Mouse (Mus musculus): ENCODE data around the gene Ublcp1. TPM values are rescaled to one million over a fixed set of nuclear protein-coding genes. Genes with fewer than 3 reads are reported as not detected.

The Ublcp1 gene
- polyA plus RNA-seq, 1 experiment from 2014 or later, result 57.4 TPM

DNA sequence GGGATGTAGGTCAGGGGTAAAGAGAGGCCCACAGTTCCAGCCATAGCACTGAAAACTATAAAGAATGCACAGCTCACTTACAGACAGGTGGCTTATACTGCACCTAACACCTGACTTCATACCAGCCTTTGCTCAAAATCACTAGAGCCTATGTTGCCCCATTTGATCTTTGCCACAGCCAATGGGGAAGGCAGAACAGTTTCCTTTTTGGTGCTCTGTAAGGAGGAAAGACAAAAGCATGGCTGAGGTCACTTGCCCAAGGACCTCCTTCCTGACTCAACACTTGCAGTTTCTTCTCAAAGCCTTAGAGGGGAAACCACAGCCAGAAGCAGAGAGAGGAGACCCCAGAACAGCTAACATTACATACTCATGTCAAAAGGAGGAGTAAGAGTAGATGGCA, 19.3 kb downstream of the Ublcp1 start:
- DNase-seq (ENCODE audit: low spot score), result no peak
- Histone ChIP-seq H3K4me1 (ENCODE audit: control insufficient read depth, insufficient read depth, low read length) (no peaks in the 10 kb centered on the region), H3K9ac (ENCODE audit: low read depth, low read length) (no peak overlapping the region), H3K27ac (replicated peaks; ENCODE audit: low read depth, low read length) (no peak overlapping the region), H3K9me3 (ENCODE audit: control insufficient read depth, low read length) (no peaks in the 10 kb centered on the region), H3K27me3 (replicated peaks; ENCODE audit: control insufficient read depth, insufficient read depth, low read length) (no peaks in the 10 kb centered on the region), H3K36me3 (ENCODE audit: control insufficient read depth, insufficient read depth, low read length) (peaks cover 17% of the 10 kb centered on the region; the same call in 1 of the 2 replicates), H3K4me2 (ENCODE audit: low read depth, low read length) (no peak overlapping the region), H3K4me3 (ENCODE audit: low read depth, low read length) (no peak overlapping the region)
- ATAC-seq (ENCODE audit: low read depth), result no peak

DNA sequence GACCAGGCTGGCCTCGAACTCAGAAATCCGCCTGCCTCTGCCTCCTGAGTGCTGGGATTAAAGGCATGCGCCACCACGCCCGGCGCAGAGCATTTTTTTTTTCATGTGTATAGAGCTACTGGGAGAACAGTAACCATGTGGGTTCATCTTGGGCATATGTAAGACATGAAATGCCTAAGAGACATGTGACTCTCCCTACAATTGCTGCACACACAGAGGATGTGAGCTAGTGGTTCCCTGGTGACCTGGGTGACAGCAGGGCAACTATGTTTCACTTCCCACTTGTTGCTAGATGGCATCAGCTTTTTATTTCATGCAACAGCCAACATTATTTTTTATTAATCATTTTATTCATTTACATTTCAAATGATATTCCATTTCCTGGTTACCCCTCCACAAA, 32.5 kb downstream of the Ublcp1 start:
- Histone ChIP-seq H3K4me1 (ENCODE audit: control insufficient read depth, insufficient read depth, low read length) (no peaks in the 10 kb centered on the region), H3K36me3 (ENCODE audit: control insufficient read depth, insufficient read depth, low read length) (no peaks in the 10 kb centered on the region), H3K4me3 (ENCODE audit: low read depth, low read length) (no peak overlapping the region), H3K4me2 (ENCODE audit: low read depth, low read length) (no peak overlapping the region), H3K27ac (replicated peaks; ENCODE audit: low read depth, low read length) (no peak overlapping the region), H3K27me3 (replicated peaks; ENCODE audit: control insufficient read depth, insufficient read depth, low read length) (no peaks in the 10 kb centered on the region), H3K9ac (ENCODE audit: low read depth, low read length) (no peak overlapping the region), H3K9me3 (ENCODE audit: control insufficient read depth, low read length) (no peaks in the 10 kb centered on the region)
- WGBS, result 94% methylated on average over 6 of the region's 6 CpGs
- ATAC-seq (ENCODE audit: low read depth), result no peak
- no peak for DNase-seq (ENCODE audit: low spot score)

DNA sequence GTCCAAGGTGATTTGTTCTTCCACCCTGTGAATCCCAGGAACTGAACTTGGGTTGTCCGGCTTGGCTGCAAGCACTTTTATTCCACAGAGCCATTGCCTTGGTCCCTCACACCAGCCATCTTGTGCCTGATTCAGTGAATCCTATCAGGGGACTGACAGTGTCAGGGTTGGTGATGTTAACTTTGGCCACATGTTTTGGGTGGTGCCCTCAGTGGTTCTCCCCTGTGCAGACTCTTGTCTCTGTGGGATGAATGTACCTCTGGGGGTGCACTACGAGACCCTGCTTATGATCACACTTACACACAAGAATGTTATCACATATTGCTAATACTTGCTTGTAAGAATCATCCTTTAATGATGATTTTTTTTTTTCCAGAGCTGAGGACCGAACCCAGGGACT, 40.3 kb downstream of the Ublcp1 start:
- H3K9ac ChIP-seq (ENCODE audit: low read depth, low read length), result no peak overlapping the region
- H3K36me3 ChIP-seq (ENCODE audit: control insufficient read depth, insufficient read depth, low read length), result no peaks in the 10 kb centered on the region
- H3K27me3 ChIP-seq (replicated peaks; ENCODE audit: control insufficient read depth, insufficient read depth, low read length), result no peaks in the 10 kb centered on the region
- 84% methylated on average over 3 of the region's 3 CpGs for WGBS
- no peaks in the 10 kb centered on the region for H3K9me3 ChIP-seq (ENCODE audit: control insufficient read depth, low read length)
- no peak overlapping the region for H3K4me3 ChIP-seq (ENCODE audit: low read depth, low read length)
- no peak overlapping the region for H3K27ac ChIP-seq (replicated peaks; ENCODE audit: low read depth, low read length)
- no peak overlapping the region for H3K4me2 ChIP-seq (ENCODE audit: low read depth, low read length)
- ATAC-seq (ENCODE audit: low read depth) (no peak), DNase-seq (ENCODE audit: low spot score) (no peak)
- no peaks in the 10 kb centered on the region for H3K4me1 ChIP-seq (ENCODE audit: control insufficient read depth, insufficient read depth, low read length)

DNA sequence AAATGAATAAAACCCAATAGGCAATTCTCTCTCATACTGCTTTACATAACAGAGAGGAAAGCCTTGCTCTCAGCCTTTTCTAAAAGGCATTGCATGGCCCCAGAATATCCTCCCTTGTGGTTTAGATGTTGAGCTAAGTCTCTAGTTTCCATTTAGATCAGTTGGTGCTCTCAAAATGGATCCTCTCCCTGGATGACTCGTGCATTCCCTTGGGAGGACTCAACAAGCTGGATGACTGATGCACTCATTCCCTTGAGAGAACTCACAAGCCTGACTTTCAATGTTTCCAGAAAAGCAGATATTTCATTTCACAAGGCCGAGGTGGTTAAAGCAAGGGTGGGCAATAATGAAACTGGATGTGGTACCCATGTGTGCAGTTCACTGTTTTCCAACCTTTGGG, 42.3 kb downstream of the Ublcp1 start:
- Histone ChIP-seq H3K9me3 (ENCODE audit: control insufficient read depth, low read length) (no peaks in the 10 kb centered on the region), H3K4me3 (ENCODE audit: low read depth, low read length) (no peak overlapping the region), H3K4me2 (ENCODE audit: low read depth, low read length) (no peak overlapping the region), H3K36me3 (ENCODE audit: control insufficient read depth, insufficient read depth, low read length) (no peaks in the 10 kb centered on the region), H3K9ac (ENCODE audit: low read depth, low read length) (no peak overlapping the region), H3K27ac (replicated peaks; ENCODE audit: low read depth, low read length) (no peak overlapping the region), H3K4me1 (ENCODE audit: control insufficient read depth, insufficient read depth, low read length) (no peaks in the 10 kb centered on the region), H3K27me3 (replicated peaks; ENCODE audit: control insufficient read depth, insufficient read depth, low read length) (no peaks in the 10 kb centered on the region)
- 80% methylated on average over 2 of the region's 2 CpGs for WGBS
- no peak for ATAC-seq (ENCODE audit: low read depth)
- DNase-seq (ENCODE audit: low spot score), result no peak

GRCm38 (mm10) chr11:44425626-44426025, 44.7 kb downstream of the Ublcp1 start:
- no peaks in the 10 kb centered on the region for H3K4me1 ChIP-seq (ENCODE audit: control insufficient read depth, insufficient read depth, low read length)
- WGBS, result 66% methylated on average over 6 of the region's 6 CpGs
- ATAC-seq (ENCODE audit: low read depth), result no peak

GRCm38 (mm10) chr11:44425006-44425405, 45.3 kb downstream of the Ublcp1 start:
- no peaks in the 10 kb centered on the region for H3K27me3 ChIP-seq (replicated peaks; ENCODE audit: control insufficient read depth, insufficient read depth, low read length)
- no peaks in the 10 kb centered on the region for H3K36me3 ChIP-seq (ENCODE audit: control insufficient read depth, insufficient read depth, low read length)
- 79% methylated on average over 8 of the region's 8 CpGs for WGBS
- no peak overlapping the region for H3K4me3 ChIP-seq (ENCODE audit: low read depth, low read length)
- H3K9ac ChIP-seq (ENCODE audit: low read depth, low read length), result no peak overlapping the region
- DNase-seq (ENCODE audit: low spot score) (no peak), ATAC-seq (ENCODE audit: low read depth) (no peak)
- H3K27ac ChIP-seq (replicated peaks; ENCODE audit: low read depth, low read length), result no peak overlapping the region
- no peaks in the 10 kb centered on the region for H3K4me1 ChIP-seq (ENCODE audit: control insufficient read depth, insufficient read depth, low read length)
- no peak overlapping the region for H3K4me2 ChIP-seq (ENCODE audit: low read depth, low read length)
- H3K9me3 ChIP-seq (ENCODE audit: control insufficient read depth, low read length), result no peaks in the 10 kb centered on the region

More at GRCm38 (mm10) chr11:44425626-44426025, 44.7 kb downstream of the Ublcp1 start:
- no peaks in the 10 kb centered on the region for H3K27me3 ChIP-seq (replicated peaks; ENCODE audit: control insufficient read depth, insufficient read depth, low read length)
- no peak overlapping the region for H3K27ac ChIP-seq (replicated peaks; ENCODE audit: low read depth, low read length)
- no peaks in the 10 kb centered on the region for H3K36me3 ChIP-seq (ENCODE audit: control insufficient read depth, insufficient read depth, low read length)
- H3K9me3 ChIP-seq (ENCODE audit: control insufficient read depth, low read length), result no peaks in the 10 kb centered on the region
- H3K9ac ChIP-seq (ENCODE audit: low read depth, low read length), result no peak overlapping the region
- no peak overlapping the region for H3K4me3 ChIP-seq (ENCODE audit: low read depth, low read length)
- DNase-seq (ENCODE audit: low spot score), result no peak
- no peak overlapping the region for H3K4me2 ChIP-seq (ENCODE audit: low read depth, low read length)

GRCm38 (mm10) chr11:44423955-44424354, 46.3 kb downstream of the Ublcp1 start:
- DNase-seq (ENCODE audit: low spot score) (no peak), ATAC-seq (ENCODE audit: low read depth) (no peak)
- H3K27me3 ChIP-seq (replicated peaks; ENCODE audit: control insufficient read depth, insufficient read depth, low read length), result no peaks in the 10 kb centered on the region
- H3K4me2 ChIP-seq (ENCODE audit: low read depth, low read length), result no peak overlapping the region
- H3K4me3 ChIP-seq (ENCODE audit: low read depth, low read length), result no peak overlapping the region
- no peaks in the 10 kb centered on the region for H3K9me3 ChIP-seq (ENCODE audit: control insufficient read depth, low read length)
- no peak overlapping the region for H3K27ac ChIP-seq (replicated peaks; ENCODE audit: low read depth, low read length)
- 61% methylated on average over 5 of the region's 5 CpGs for WGBS
- H3K4me1 ChIP-seq (ENCODE audit: control insufficient read depth, insufficient read depth, low read length), result no peaks in the 10 kb centered on the region
- H3K9ac ChIP-seq (ENCODE audit: low read depth, low read length), result no peak overlapping the region
- H3K36me3 ChIP-seq (ENCODE audit: control insufficient read depth, insufficient read depth, low read length), result no peaks in the 10 kb centered on the region

- WGBS, result 32% methylated on average over 6 of the region's 6 CpGs
- no peak for DNase-seq (ENCODE audit: low spot score)
- no peak overlapping the region for H3K27ac ChIP-seq (replicated peaks; ENCODE audit: low read depth, low read length)
These were observed 47.0 kb downstream of the Ublcp1 start for GRCm38 (mm10) chr11:44423261-44423660.

DNA sequence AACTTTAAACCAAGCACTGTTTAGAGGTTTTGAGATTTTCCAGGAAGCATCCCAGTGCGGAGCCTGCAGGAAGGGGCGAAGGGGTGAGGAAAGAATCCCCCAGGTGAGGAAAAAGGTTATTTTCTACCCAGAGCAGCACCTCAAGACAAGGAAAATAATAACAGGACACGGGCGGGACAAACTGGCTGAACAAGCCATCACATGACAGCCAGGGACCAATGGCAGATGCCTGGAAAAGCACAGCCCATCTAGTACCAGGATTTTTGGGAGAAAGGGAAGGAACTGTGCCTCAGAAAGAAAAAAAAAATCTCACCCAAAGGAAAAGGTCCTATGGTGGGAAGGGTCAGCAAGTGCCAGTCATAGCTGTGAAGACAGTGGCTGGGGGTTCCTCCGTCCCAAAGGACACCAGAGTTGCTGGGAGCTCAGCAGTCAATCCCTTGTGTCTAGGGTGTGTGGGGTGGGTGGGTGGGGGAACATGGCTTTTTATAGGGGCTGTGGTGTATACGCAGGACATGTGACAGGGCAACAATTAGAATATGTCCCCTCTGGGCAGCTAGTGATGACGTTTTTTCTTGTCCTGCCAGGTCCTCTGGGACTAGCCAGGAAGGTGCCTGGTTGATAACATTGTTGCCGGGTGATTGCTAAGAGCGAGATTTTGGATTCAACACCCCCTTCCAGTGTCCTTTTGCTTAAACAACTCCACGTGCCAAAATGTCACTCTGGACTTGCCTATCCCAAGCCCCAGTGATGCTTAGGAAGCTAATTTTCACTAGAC, 47.8 kb downstream of the Ublcp1 start:
- WGBS, result 75% methylated on average over 10 of the region's 10 CpGs
- Histone ChIP-seq H3K36me3 (ENCODE audit: control insufficient read depth, insufficient read depth, low read length) (no peaks in the 10 kb centered on the region), H3K27ac (replicated peaks; ENCODE audit: low read depth, low read length) (no peak overlapping the region), H3K27me3 (replicated peaks; ENCODE audit: control insufficient read depth, insufficient read depth, low read length) (no peaks in the 10 kb centered on the region), H3K9me3 (ENCODE audit: control insufficient read depth, low read length) (no peaks in the 10 kb centered on the region), H3K4me1 (ENCODE audit: control insufficient read depth, insufficient read depth, low read length) (no peaks in the 10 kb centered on the region), H3K4me3 (ENCODE audit: low read depth, low read length) (no peak overlapping the region), H3K9ac (ENCODE audit: low read depth, low read length) (no peak overlapping the region), H3K4me2 (ENCODE audit: low read depth, low read length) (no peak overlapping the region)
- ATAC-seq (ENCODE audit: low read depth), result no peak
- DNase-seq (ENCODE audit: low spot score), result no peak

More at GRCm38 (mm10) chr11:44423261-44423660, 47.0 kb downstream of the Ublcp1 start:
- Histone ChIP-seq H3K9ac (ENCODE audit: low read depth, low read length) (no peak overlapping the region), H3K36me3 (ENCODE audit: control insufficient read depth, insufficient read depth, low read length) (no peaks in the 10 kb centered on the region), H3K4me2 (ENCODE audit: low read depth, low read length) (no peak overlapping the region), H3K4me3 (ENCODE audit: low read depth, low read length) (no peak overlapping the region), H3K27me3 (replicated peaks; ENCODE audit: control insufficient read depth, insufficient read depth, low read length) (no peaks in the 10 kb centered on the region), H3K9me3 (ENCODE audit: control insufficient read depth, low read length) (no peaks in the 10 kb centered on the region), H3K4me1 (ENCODE audit: control insufficient read depth, insufficient read depth, low read length) (no peaks in the 10 kb centered on the region)
- ATAC-seq (ENCODE audit: low read depth), result no peak

Measured in embryonic facial prominence, embryonic 14.5 days (tissue).